8 mouse cellular contexts compared by ENCODE assay signal in the genomic region with DNA sequence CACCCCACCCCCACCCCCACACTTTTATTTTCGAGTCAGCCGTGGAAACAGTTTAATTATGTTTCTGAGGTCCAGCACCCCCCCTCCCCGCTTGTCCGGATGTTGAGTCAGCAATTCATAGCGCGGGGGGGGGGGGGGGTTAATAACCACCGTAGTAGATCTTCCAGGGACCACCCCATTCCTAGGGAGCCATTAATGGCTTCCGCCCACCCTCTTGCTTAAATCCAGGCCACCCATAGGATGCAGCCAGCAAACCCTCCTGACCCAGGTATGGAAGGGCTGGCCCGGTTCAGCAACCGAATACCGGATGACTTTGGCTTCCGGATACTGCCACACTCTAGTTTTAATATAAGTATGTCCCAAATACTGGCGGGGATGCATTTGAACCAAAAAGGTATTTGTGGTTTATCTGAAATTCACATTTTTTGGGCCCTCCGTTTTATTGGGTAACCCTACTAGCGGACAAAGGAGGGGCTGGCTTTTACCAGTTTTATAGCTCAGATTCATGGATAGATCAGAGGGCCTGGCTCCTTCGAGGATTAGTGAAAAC.
DNase-seq lines count a peak whose midpoint lies in the region; ATAC-seq and TF ChIP-seq lines count a peak whose summit lies in the region.

No protein-coding gene starts in this region.

- peak overlapping the region; percentile 21 for H3K9ac ChIP-seq in lung, embryonic 14.5 days
- 0 out of 2 replicates have a peak overlapping the region, but pooled peaks have one; percentile 55 for H3K9ac ChIP-seq in neural tube, embryonic 13.5 days

- peak; percentile 69; the same call in 1 of the 2 replicates for ATAC-seq in lung, embryonic 14.5 days (ENCODE audit: insufficient read depth)
- no peak for ATAC-seq in neural tube, embryonic 13.5 days (ENCODE audit: low read depth)

- H3K27ac ChIP-seq in lung, embryonic 14.5 days (ENCODE audit: low read depth), result no peak overlapping the region
- peak overlapping the region; percentile 11 for H3K27ac ChIP-seq in embryonic fibroblast, embryonic 13.5 days (ENCODE audit: insufficient read depth, low read length)
- H3K27ac ChIP-seq in limb, embryonic 10.5 days, result peak overlapping the region; percentile 80
- no peak overlapping the region for H3K27ac ChIP-seq in neural tube, embryonic 13.5 days (replicated peaks)

- H3K4me3 ChIP-seq in lung, embryonic 14.5 days (ENCODE audit: low read depth, low read length), result peak overlapping the region; percentile 32
- H3K4me3 ChIP-seq in embryonic fibroblast, embryonic 13.5 days (ENCODE audit: insufficient read depth, low read length), result no peak overlapping the region
- peak overlapping the region; percentile 47 for H3K4me3 ChIP-seq in limb, embryonic 10.5 days
- H3K4me3 ChIP-seq in neural tube, embryonic 13.5 days, result peak overlapping the region; percentile 27

- no peak for TF ChIP-seq POLR2A in embryonic fibroblast, embryonic 13.5 days (IDR thresholded peaks at IDR 0.05; ENCODE audit: low read depth, low read length)

- DNase-seq in lung, embryonic 14.5 days, result peak; percentile 25
- DNase-seq in lung, postnatal 4 days, result no peak
- peak; percentile 54 for DNase-seq in limb, embryonic 10.5 days (ENCODE audit: low spot score)
- DNase-seq in thymus, adult 18-20 months, result no peak
- no peak for DNase-seq in embryo, embryonic 11 days
- no peak for DNase-seq in gastrocnemius, postnatal 36 days

- H3K36me3 ChIP-seq in lung, embryonic 14.5 days (ENCODE audit: insufficient read depth), result no peaks in the 10 kb centered on the region
- no peaks in the 10 kb centered on the region for H3K36me3 ChIP-seq in limb, embryonic 10.5 days
- H3K36me3 ChIP-seq in neural tube, embryonic 13.5 days, result no peaks in the 10 kb centered on the region

- no peak for TF ChIP-seq CTCF in lung, embryonic 14.5 days (IDR thresholded peaks at IDR 0.05; ENCODE audit: low read depth)
- no peak for TF ChIP-seq CTCF in embryonic fibroblast, embryonic 13.5 days (IDR thresholded peaks at IDR 0.05; ENCODE audit: borderline replicate concordance, insufficient read depth, low read length)

- no peaks in the 10 kb centered on the region; the same call in 1 of the 2 replicates for H3K4me1 ChIP-seq in lung, embryonic 14.5 days (ENCODE audit: insufficient read depth)
- no peaks in the 10 kb centered on the region for H3K4me1 ChIP-seq in embryonic fibroblast, embryonic 13.5 days (ENCODE audit: control insufficient read depth, insufficient read depth, low read length)
- H3K4me1 ChIP-seq in limb, embryonic 10.5 days, result peaks cover 73% of the 10 kb centered on the region
- peaks cover 44% of the 10 kb centered on the region for H3K4me1 ChIP-seq in neural tube, embryonic 13.5 days (replicated peaks)

- intact Hi-C loops in gastrocnemius, postnatal 36 days (cut with DNase I), result no loop called here

- no peaks in the 10 kb centered on the region for H3K9me3 ChIP-seq in lung, embryonic 14.5 days (ENCODE audit: low read depth, low read length)
- no peaks in the 10 kb centered on the region for H3K9me3 ChIP-seq in limb, embryonic 10.5 days (replicated peaks)
- no peaks in the 10 kb centered on the region for H3K9me3 ChIP-seq in neural tube, embryonic 13.5 days

- peak overlapping the region; percentile 62 for H3K4me2 ChIP-seq in lung, embryonic 14.5 days
- peak overlapping the region; percentile 51 for H3K4me2 ChIP-seq in neural tube, embryonic 13.5 days

- H3K27me3 ChIP-seq in lung, embryonic 14.5 days (ENCODE audit: insufficient read depth, low read length), result no peaks in the 10 kb centered on the region
- H3K27me3 ChIP-seq in limb, embryonic 10.5 days (ENCODE audit: low read depth, poor library complexity, severe bottlenecking), result 0 out of 2 replicates have a peak, but pooled peaks cover 12% of the 10 kb centered on the region
- H3K27me3 ChIP-seq in neural tube, embryonic 13.5 days, result no peaks in the 10 kb centered on the region

- 39% methylated on average over 14 of the region's 16 CpGs for WGBS in lung, embryonic 14.5 days
- WGBS in limb, embryonic 10.5 days, result 18% methylated on average over 15 of the region's 16 CpGs
- WGBS in neural tube, embryonic 13.5 days, result 25% methylated on average over 16 of the region's 16 CpGs

Comparison
In these comparisons a context has a peak if more than half of its experiments do, and no peak if none do; other contexts are left out.
1. DNase-seq: peak in lung, embryonic 14.5 days (single experiment) and limb, embryonic 10.5 days (single experiment); none in lung, postnatal 4 days (0 of 2), thymus, adult 18-20 months (0 of 2), embryo, embryonic 11 days (single experiment) and gastrocnemius, postnatal 36 days (0 of 2).
2. H3K27ac ChIP-seq: peak in embryonic fibroblast, embryonic 13.5 days (single experiment) and limb, embryonic 10.5 days (single experiment); none in lung, embryonic 14.5 days (single experiment) and neural tube, embryonic 13.5 days (single experiment).